Mouse (Mus musculus): ENCODE data around the gene Acp6. TPM values are rescaled to one million over a fixed set of nuclear protein-coding genes. Genes with fewer than 3 reads are reported as not detected.
"Not testable (repeated sequence)": the region's sequence is repeated elsewhere in the genome, so short reads cannot be mapped to it uniquely, and the experiment has no call there.

Gene Acp6
- total RNA-seq (2014; fragmentation: Nextera tagmentation) (52.5 and 68.5 TPM in 2 replicates), total RNA-seq (2017) (26.0 and 39.8 TPM in 2 replicates)

- ATAC-seq (replicated peaks; ENCODE audit: low FRiP score, low TSS enrichment, poor library complexity, severe bottlenecking): peak; percentile 90
Measured at GRCm38 (mm10) chr3:97158611-97159508, at the start of gene Acp6. Acp6 (plus strand) TSS chr3:97158777.

- no peak for ATAC-seq (replicated peaks; ENCODE audit: low FRiP score, low TSS enrichment, poor library complexity, severe bottlenecking)
Measured at GRCm38 (mm10) chr3:97117511-97117910, 41.1 kb upstream of the Acp6 start.

DNA sequence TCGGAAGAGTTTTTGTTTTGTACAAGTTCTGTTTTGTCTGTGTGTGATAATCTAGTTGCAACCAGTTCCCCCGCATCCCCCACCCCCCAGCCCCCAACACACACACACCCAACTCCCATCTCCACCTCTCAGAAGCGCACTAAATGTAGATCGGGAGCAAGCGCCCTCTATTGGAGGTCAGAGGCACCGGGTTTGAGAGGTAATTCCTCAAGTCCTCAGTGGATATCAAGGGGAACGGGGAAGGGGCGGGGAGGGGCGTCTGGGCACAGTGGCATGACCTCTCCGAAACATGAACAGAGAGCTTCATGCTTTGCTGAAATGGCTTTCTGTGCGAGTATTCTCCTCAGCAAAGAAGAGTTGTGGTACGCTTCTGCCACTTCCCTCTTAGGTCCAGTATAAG lies 40.3 kb upstream of the Acp6 start:
- ATAC-seq (replicated peaks; ENCODE audit: low FRiP score, low TSS enrichment, poor library complexity, severe bottlenecking): no peak

DNA sequence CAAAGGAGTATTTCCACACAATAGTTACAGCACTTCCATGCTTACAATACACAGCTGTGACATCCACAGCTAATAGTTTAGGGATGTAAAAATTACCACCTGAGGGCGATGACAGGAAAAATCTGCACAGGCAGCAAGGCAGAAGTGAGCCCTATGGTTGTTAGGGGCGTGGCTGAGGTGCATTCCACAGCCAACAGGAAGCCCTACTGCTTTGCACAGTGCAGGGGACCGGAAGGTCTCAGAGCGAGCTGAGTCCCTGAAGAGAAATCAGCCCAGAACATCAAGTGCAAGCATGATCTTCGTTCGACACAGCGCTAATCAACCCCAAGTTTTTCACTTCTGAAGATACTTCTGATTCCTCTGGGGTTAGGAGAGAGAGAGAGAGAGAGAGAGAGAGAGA lies 34.4 kb upstream of the Acp6 start:
- 0 out of 2 replicates have a peak, but pooled peaks have one; percentile 37 for ATAC-seq (replicated peaks; ENCODE audit: low FRiP score, low TSS enrichment, poor library complexity, severe bottlenecking)

DNA sequence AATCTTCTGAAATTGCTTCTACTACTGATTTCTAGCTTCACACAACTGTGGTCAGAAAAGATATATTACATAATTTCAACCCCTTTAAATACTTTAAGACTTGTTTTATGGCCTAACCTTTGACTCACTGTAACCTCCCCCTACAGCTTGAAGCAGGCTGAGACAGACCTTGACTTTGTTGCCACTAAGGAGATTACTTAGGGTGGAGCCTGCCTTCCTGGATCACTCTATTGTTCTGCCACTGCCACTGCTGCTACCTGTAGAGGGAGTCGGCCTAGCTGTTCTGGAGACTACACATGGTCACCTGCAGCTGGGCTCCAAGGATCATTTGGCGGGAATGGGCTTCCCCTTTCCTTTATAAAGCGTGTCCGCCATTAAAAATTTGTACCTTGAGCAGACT lies 29.2 kb upstream of the Acp6 start:
- ATAC-seq (replicated peaks; ENCODE audit: low FRiP score, low TSS enrichment, poor library complexity, severe bottlenecking): no peak

DNA sequence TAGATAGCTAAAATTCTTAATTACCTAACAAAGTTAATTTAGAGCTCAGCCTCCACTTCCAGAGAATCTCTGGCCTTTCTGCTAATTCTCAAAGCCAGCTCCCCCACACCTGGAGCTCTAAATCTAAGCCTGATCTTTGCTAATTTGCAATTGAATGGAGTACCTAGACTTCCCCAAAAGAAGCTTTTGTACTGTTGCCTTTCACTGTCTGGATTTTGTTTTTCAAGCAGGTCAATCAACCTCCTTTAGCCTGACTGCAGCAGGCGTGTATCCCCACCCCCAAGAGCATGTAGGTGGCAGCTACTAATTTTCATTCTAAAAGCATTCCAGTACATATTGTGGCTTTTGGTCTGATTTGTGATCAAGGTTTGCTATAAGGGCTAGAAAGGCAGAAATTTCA lies 20.9 kb upstream of the Acp6 start:
- not testable (repeated sequence) for ATAC-seq (replicated peaks; ENCODE audit: low FRiP score, low TSS enrichment, poor library complexity, severe bottlenecking)

DNA sequence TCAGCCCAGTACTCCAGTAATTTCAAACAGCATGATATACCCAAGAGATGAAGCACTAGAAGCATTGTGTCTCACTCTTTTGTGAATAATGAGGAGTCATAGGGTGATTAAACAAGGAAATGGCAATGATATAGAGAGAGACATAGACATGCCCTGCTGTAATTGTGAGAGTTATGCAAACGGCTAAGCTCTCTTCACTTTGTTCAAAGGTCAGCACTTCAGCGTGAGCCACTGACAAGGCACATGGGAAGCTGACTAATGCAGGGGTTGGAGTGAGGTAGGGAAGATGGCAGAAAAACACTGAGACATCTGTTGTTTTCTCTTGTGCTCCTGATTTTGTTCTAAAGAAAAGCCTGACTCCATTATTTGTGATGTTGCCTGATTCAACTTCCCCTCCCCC lies 7.5 kb upstream of the Acp6 start:
- ATAC-seq (replicated peaks; ENCODE audit: low FRiP score, low TSS enrichment, poor library complexity, severe bottlenecking): no peak

- ATAC-seq (replicated peaks; ENCODE audit: low FRiP score, low TSS enrichment, poor library complexity, severe bottlenecking): no peak
Measured at GRCm38 (mm10) chr3:97156431-97156830, 2.1 kb upstream of the Acp6 start.

DNA sequence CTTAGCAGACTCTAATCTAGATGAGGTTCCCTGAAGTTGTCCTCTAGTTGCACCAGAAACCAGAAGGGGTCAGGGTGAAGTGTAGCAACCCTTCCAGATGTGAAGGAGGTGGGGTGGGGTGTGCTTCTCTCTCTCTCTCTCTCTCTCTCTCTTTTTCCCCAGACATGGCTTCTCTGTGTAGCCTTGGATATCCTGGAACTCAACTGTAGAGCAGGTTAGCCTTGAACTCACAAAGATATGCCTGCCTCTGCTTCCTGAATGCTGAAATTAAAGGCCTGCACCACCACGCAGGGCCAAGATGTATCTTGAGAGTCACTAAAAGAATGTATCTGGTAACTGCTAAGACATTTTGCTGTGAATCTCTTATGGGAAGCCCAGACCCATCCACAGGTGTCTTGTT lies 1.3 kb upstream of the Acp6 start:
- no peak for ATAC-seq (replicated peaks; ENCODE audit: low FRiP score, low TSS enrichment, poor library complexity, severe bottlenecking)

GRCm38 (mm10) chr3:97157958-97158599 lies 498 bp upstream of the Acp6 start:
- ATAC-seq (replicated peaks; ENCODE audit: low FRiP score, low TSS enrichment, poor library complexity, severe bottlenecking): peak; percentile 38

DNA sequence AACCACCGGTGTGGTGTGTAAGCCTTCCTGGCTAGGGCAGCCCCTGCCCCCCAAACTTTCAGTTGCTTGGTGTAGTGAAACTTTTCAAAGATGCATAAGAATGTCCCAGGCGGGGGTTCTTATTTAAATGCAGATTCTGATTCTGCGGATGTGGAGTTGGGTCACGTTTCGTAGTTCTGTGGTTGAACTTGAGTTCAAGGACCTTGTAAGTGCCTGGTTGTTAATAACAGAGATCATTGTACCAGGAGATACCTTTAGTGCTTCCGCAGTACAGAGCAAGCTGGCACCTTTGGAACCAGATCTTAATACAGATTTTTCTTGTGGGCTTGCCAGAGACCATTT lies 903 bp downstream of the Acp6 start:
- ATAC-seq (replicated peaks; ENCODE audit: low FRiP score, low TSS enrichment, poor library complexity, severe bottlenecking): no peak

DNA sequence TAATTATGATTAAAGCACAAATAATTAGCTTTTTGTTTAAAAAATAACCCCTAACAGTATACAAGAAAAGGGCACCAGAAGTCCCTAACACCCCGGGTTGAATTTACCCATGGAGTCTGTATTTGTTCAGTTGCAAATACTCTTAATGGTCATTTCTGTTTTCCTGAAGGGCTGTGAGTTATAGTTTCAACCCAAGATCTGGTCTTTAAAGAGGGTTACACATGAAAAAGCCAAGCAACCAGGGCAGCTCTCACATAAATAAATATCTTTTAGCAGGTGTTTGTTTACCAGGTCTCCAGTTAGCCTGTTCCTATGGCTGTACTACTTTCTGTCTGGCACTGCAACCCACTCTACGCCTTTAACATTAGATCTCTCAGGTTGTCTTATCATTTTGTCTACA lies 1.4 kb downstream of the Acp6 start:
- no peak for ATAC-seq (replicated peaks; ENCODE audit: low FRiP score, low TSS enrichment, poor library complexity, severe bottlenecking)

GRCm38 (mm10) chr3:97160908-97161307 lies 2.3 kb downstream of the Acp6 start:
- ATAC-seq (replicated peaks; ENCODE audit: low FRiP score, low TSS enrichment, poor library complexity, severe bottlenecking): no peak

DNA sequence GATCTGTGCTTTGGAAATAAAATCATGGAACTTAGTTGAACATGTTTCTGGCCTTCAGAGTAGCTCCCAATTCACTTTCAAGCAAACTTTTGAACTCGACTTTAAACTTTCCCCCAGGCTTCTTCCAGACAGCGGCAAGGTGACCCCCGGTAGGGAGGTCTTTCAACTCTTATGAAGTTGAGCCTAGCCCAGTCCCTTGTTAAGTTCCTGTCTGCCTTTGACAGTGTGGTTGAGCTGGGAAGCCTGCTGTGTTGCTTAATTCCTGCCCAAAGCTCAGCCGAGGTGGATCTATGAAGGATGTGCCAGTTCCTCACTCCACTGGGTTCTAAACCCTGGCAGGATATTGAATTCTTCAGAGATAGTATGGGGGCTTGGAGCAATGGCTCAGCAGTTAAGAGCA lies 3.2 kb downstream of the Acp6 start:
- no peak for ATAC-seq (replicated peaks; ENCODE audit: low FRiP score, low TSS enrichment, poor library complexity, severe bottlenecking)

- peak; percentile 90 for ATAC-seq (replicated peaks; ENCODE audit: low FRiP score, low TSS enrichment, poor library complexity, severe bottlenecking)
Measured at GRCm38 (mm10) chr3:97164477-97164876, 5.9 kb downstream of the Acp6 start.

DNA sequence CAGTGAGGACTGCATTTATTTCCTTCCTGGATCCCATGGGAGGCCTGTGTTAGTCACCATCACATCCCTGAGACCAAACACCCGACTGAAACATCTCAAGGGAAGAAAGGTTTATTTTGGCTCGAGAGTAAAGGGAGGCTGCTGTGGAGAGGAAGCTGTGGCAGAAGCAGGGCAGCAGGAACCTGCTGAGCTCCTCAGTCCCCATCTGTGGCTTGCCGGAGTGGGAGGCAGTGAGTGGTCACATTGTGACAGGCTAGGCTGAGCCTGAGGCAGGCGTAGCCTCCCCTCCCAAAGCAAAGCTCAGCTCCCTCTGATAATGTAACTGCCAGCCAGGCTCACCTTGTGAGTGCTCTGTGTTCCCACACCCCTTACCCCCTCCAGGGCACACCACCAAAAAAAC lies 8.5 kb downstream of the Acp6 start:
- no peak for ATAC-seq (replicated peaks; ENCODE audit: low FRiP score, low TSS enrichment, poor library complexity, severe bottlenecking)

- no peak for ATAC-seq (replicated peaks; ENCODE audit: low FRiP score, low TSS enrichment, poor library complexity, severe bottlenecking)
Measured at GRCm38 (mm10) chr3:97171531-97171930, 13.0 kb downstream of the Acp6 start.

GRCm38 (mm10) chr3:97172231-97172630 lies 13.7 kb downstream of the Acp6 start:
- ATAC-seq (replicated peaks; ENCODE audit: low FRiP score, low TSS enrichment, poor library complexity, severe bottlenecking): no peak

GRCm38 (mm10) chr3:97172632-97173031 lies 14.1 kb downstream of the Acp6 start:
- ATAC-seq (replicated peaks; ENCODE audit: low FRiP score, low TSS enrichment, poor library complexity, severe bottlenecking): no peak

DNA sequence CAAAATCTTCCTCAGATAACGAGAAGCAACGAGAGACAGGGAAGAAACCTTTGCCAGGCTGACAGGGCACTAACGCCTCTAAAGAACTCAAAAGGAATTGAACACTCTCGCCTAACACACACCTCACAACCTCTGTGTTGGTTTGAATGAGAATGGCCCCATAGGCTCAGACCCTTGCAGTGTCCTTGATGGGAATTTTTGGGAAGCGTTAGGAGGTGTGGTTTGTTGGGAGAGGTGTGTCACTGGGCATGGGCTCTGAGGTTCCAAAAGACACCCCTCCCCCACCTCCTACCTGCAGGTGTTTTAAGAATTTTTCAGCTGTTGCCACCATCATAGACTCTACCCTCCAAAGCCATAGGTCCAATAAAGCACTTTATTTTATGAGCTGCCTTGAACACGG lies 20.3 kb downstream of the Acp6 start:
- no peak for ATAC-seq (replicated peaks; ENCODE audit: low FRiP score, low TSS enrichment, poor library complexity, severe bottlenecking)

DNA sequence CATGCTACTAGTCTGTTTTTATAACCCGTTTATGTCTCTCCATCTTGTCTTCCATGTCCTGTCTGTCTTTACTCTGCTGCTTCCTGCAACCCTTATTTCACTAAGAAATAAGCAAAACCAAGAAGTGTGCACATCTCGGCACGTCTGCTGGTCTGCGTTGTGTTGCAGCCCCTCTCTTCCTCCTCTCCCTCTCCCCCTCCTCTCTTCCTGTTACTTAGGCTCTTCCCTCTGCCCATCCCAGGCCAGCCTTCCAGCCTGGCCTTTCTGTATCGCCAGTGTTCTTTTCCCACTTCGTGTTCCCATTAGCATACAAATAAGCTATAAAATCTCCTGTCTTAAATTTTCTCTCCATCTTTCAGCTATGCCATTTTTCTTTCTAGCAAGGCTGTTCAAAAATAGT lies 21.9 kb downstream of the Acp6 start:
- ATAC-seq (replicated peaks; ENCODE audit: low FRiP score, low TSS enrichment, poor library complexity, severe bottlenecking): no peak
